Mouse (Mus musculus) fibroblast of lung, adult 2 months (primary cell): ENCODE measurements at regions not wholly inside any gene's neighbourhood (a gene's known extent, or its start where the extent isn't known, plus 50 kb on each side); places are given as distances from the start of the nearest gene placed in this dataset.
A peak's percentile ranks its signal among the peaks of the same experiment; 100 is the strongest.

Experiments
- DNase-seq: peaks from one replicate; pipeline ENCODE4 v3.0.0-alpha.2; 2011; ENCODE audit warnings: low read depth

DNA sequence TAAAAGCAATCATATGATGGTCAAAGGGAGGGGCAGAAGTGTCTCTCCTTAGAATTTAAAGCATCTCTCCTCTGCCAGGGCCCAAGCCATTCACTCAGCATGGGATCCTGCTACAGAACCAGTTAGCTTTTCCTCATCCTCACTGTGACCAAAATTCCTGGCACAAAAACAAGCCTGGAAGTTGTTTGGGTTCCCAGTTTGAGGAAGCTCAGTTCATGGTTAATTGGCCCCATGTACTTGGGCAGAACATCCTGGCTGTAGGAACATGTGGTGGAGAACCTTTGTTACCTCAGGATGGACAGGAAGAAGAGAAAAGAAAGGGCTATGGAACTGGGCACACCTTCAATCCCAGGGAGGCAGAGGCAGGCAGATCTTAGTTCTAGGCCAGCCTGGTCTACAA is 52.4 kb upstream of the Mfge8 start:
- no peak for DNase-seq

GRCm38 (mm10) chr7:79202336-79202735 is 53.5 kb upstream of the Mfge8 start:
- no peak for DNase-seq

- DNase-seq: no peak
Measured at GRCm38 (mm10) chr7:79203481-79203880, 54.6 kb upstream of the Mfge8 start.

DNA sequence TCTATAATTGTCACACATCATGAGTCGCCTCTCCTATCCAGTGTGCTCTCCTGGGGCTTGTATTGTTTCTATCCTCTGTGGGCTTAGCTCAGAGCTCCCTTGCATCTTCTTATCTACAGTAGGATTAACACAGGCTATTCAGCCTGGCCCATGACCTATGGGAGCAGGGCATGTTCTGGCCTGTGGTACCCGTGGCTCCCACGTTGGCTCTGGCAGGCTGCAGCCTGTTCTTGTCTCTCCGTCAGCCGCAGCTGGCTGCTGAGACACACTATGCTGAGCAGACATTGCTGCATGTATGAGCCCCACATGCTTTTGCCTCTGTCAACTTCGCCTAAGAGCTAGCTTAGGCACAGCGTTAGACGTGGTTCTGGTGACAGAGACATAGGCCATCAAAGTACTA is 58.3 kb upstream of the Mfge8 start:
- no peak for DNase-seq

DNA sequence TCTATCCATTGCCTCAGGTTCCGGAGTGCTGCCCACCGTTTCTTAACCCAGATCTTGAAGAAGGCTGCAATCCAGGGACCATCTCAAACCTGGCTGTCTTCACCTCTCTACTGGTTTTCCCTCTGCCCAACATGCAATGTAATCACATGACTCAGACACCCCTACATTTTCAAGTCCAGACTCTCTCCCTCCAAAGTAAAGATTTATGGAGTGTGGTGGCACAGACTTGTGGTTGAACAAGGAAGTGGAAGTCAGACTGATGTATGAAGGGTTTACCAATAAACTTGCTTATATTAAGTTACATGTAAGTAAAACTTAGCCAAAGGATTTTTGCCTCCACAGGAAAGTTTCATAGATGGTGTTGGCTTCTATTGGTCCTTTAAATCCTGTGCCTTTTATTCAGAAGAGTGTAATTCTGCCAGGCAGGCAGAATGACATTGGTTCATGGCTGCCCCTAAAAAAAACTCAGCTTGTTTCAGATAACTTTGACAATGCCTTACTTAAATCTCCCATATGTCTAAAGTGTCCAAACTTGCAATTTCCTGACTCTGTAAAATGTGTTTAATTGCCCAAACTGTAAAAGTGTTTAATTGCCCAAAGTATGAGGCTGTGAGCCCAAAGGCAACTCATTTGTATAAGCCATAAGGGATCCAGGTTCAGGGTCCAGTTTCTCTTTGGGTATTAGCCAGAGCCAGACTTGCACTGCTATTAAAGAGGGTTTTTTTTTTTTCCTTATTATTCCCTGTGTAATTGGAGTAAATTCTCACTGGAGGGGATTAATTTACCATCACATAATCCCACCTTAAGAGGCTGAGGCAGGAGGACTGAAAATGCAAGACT is 61.7 kb upstream of the Mfge8 start:
- DNase-seq: no peak

- DNase-seq: no peak
Measured at GRCm38 (mm10) chr7:79211287-79211976, 61.6 kb upstream of the Abhd2 start.

- no peak for DNase-seq
Measured at GRCm38 (mm10) chr7:79212231-79212630, 60.8 kb upstream of the Abhd2 start.

GRCm38 (mm10) chr7:79215001-79215400 is 58.0 kb upstream of the Abhd2 start:
- DNase-seq: no peak

DNA sequence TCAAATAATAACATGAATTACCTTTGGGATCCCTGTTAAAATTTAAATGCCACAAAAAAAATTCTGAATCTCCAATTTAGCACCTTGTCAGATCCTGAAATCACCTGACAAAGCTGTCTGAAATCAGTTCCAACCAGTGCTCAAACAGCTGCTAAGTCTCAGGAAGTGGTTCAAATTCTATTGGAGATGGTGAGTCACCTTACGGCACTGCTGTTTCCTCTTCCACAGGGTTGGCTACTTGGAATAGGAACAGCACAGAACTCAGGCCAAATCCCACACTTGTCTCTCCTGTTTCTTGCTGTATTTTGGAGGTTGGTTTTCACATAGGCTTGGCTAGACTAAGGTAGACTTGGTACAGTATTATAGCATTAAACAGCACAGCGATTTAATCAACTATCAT is 55.8 kb upstream of the Abhd2 start:
- DNase-seq: peak; percentile 80

DNA sequence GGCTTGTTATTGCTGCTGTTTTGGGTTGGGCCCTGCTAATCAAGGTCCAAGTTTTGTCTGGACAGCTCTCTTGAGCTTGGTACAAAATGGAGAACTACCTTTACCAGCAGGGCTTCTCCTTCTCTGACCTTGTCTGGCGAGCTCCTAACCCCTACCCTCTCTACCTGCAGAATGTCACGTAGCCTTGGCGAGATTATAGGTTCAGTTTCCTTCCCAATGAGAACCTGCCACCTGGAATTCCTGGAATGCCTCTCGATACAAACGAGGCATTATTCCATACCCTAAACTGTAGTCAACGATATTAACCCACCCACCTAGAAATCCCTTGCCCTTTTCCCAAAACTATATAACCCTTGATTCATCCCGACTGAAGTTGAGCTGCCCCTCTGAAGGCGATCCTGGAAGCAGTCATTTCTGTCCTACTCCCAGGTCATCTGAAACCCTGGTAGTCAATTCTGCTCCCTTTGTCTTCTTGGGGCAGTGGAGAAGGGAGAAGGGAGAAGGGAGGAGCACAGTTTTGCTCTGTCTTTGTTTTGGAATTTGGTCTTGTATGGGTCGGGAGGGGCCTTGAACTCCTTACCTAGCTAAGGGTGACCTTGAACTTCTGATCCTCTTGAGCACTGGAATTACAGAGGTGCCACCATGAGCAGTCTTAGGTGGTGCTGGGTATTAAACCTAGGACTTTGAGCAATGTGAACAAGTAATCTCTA is 50.2 kb upstream of the Abhd2 start:
- DNase-seq: no peak
